Mouse (Mus musculus) adrenal gland, adult 2 months (tissue): Measurements from ENCODE around the gene Klc3. TPM values are rescaled to one million over a fixed set of nuclear protein-coding genes. Genes with fewer than 3 reads are reported as not detected.

Experiments
- DNase-seq: peaks from one replicate; pipeline ENCODE4 v3.0.0; 2021
- microRNA-seq, 2 experiments: library from miRNA; unstranded; fragments of <30 nt; microRNA quantifications; one replicate each; pipeline ENCODE4 v1.2.0; 2021
- polyA plus RNA-seq: library from polyadenylated mRNA; depleted of rRNA; stranded (reverse); fragments of >200 nt; gene quantifications from 2 replicates; pipeline ENCODE4 v1.2.3, GENCODE M21; 2012; rRNA removed
- total RNA-seq, 2 experiments: library from RNA; stranded (reverse); gene quantifications; 2 replicates each; pipeline ENCODE4 v1.2.3; 2021

Gene Klc3
- total and polyA plus RNA-seq, 3 experiments: 0.98 to 5.2 (median 1.3) TPM

DNA sequence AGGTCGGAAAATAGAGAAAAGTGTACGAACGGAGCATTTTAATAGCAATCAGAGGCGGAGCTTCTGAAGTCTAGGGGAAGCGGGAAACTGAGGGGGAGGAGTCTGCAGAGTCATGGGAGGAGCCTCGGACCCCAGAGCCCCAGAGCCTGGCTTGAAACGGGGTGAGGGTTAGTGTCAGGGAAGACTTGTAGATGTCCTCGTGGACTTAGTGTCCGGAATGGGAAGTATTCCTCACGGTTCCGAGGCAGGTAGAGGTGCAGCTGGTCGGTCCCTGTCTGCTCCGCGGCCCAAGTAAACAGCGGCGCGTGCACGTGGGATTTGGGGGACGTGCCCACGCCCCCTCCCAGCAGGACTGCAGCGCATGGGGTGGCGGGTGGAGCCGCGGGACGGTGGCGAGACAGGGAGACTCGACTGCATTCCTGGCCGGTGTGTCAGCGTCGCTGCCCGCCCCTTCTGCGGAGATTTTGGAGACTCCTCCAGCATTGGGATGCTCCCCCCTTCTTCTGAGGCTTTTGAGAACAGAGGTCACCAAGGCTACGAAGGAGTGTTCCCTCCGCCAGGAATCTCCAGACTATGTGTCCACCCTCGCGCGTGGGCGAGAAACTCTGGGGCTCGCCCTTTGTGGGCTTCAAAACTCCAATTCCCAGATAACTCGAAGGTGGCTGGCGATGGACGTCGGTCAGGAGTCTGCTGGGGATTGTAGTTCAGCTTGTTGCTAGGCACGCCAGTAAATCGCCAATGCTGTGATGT, 43.8 kb downstream of the Klc3 start:
- peak; percentile 89 for DNase-seq

DNA sequence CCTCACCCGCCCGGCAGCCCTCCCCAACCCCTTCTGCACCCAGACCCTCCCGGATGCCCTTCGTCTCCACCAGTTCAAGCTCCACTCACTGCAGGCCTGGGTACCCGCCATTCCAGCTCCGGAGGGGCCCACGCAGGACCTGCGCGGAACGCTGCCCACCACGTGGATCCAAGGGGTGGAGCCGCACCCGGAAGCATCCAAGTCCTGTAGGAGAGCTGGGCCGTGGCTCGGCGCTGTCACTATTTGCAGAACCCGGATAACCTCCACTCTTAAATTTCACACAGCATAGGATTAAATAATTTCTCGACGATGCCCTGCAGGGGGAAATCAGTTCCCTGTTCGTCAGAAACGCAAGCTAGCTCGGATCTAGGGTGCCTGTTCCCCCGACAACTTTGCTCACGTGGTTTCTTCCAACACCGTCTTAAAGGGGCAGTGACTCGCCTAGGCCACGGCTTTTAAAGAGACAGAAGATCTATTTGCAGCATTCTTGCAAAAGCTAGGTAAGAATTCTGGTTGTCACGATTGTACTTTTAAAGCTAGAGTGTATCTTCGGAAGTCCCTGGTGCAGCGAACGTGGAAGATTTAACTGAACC, 44.5 kb downstream of the Klc3 start, which contains the start of the genes Cd3eap and Ppp1r13l:
TSS of gene Cd3eap (minus strand) at position 185 of the 593 bp plus-strand sequence.
TSS of gene Ppp1r13l (plus strand) at position 451 of the 593 bp plus-strand sequence.
- DNase-seq: peak; percentile 90

GRCm38 (mm10) chr7:19358634-19359033, 45.3 kb downstream of the Klc3 start:
- no peak for DNase-seq

- DNase-seq: no peak
Observed at GRCm38 (mm10) chr7:19357381-19358375, 46.2 kb downstream of the Klc3 start.

- no peak for DNase-seq
Observed at GRCm38 (mm10) chr7:19356311-19356710, 47.6 kb downstream of the Klc3 start.

GRCm38 (mm10) chr7:19354991-19355390, 48.9 kb downstream of the Klc3 start:
- no peak for DNase-seq

DNA sequence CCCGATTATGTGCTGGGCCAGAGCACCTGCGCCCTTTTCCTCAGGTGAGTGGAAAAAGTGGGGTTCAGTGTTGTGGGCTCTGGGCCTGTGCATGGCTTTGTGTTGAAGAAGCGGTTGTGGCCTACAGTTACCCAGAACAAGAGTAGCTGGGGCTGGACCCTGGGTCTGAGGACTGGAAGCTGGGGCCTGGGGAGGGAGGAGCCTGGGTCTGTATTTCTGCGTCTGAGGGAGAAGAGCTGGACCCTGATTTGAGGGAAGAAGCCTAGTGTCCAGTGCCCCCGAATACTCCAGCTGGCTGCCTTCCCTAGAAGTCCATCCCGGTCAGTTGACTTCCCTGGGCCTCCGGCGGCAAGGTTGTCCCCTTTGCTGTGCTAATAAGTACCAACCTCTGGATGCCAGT, 53.7 kb downstream of the Klc3 start:
- DNase-seq: no peak

DNA sequence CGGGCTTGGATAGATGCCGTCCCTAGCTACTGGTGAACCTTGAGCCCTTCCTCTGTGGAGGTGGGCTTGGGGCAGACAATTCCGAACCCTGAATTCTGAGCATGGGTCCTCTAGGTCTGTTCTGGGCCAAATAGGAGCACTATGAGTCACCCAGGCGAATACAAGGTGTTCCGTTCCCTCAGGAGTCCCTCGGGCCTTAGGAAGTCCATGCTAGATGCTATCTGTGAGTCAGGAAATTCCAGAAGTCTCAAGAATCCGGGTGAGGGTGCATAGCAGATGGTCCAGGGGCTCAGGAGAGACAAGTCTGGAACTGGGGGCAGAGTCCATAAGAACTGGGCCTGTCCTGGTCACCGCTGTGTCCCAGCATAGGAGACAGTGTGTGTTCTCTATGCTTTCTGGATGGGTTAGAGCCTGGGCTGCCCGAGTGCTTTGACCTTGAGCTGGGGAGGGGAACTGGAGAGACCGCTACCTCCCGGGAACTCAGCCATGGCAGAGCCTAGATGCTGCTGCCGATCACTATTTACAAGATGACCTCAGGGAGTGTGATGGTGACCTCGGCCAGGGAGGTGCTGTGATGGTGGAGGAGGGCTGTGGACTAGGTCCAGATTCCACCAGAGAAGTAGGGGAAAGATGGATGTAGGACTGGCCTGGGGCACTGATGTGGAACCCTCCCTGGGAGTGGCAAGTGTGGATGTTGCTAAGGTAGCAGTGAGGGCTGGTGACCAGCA, 54.6 kb downstream of the Klc3 start:
- no peak for DNase-seq

DNA sequence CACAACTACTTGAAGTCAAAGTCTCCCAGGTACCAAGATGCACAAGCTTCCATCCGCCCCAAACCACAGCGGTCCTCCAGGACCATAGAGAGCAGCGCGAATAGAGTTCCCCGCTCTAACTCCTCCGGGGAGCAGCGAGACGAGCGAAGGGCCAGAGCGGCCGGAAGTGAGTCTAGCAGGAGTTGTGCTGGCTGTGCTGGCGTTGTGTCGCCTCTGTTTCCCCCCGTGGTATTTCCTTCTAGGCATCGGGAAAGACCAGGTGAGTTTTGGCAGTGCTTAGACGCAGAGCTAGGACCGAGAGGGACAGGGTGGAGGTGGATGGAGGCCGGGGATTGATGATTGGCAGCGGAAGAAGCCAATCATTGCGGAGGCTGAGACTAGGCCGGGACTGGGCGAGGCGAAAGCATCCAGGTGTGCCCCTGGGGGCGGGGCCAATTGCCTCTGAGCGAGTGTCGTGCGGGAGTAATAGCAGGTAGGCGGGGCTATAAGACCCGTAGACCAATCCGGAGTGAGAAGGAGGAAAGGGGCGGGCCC, 58.9 kb downstream of the Klc3 start:
- peak; percentile 95 for DNase-seq

Small RNA genes lying within 50 kb of the gene (microRNA-seq; reads per million reads assigned to microRNA genes)
- 0 reads per million in 2 experiments for gene Mir343

Other genes with a start within 250 kb of the Klc3 start
- gene Gipr, start 238.0 kb downstream of the Klc3 start, total RNA-seq: under 1 TPM; 0.41 to 0.58 TPM
- gene Gipr, start 238.0 kb downstream of the Klc3 start, polyA plus RNA-seq: 1.6 and 2.6 TPM in 2 replicates
- gene Eml2, start 227.7 kb downstream of the Klc3 start, total RNA-seq: 10 to 100 TPM; 34.7 to 69.4 TPM
- gene Eml2, start 227.7 kb downstream of the Klc3 start, polyA plus RNA-seq: 58.2 and 59.7 TPM in 2 replicates
- 10 to 100 TPM in 1 of 2 experiments, 1 to 10 TPM in 1; 6.4 to 11.8 TPM for gene Gpr4, start 191.6 kb downstream of the Klc3 start, total RNA-seq
- gene Gpr4, start 191.6 kb downstream of the Klc3 start, polyA plus RNA-seq: 20.4 and 23.8 TPM in 2 replicates
- 10 to 100 TPM; 31.2 to 43.5 TPM for gene Opa3, start 175.8 kb downstream of the Klc3 start, total RNA-seq
- gene Opa3, start 175.8 kb downstream of the Klc3 start, polyA plus RNA-seq: 30.2 and 32.3 TPM in 2 replicates
- gene Vasp, start 132.3 kb downstream of the Klc3 start, total RNA-seq: 10 to 100 TPM; 45.8 to 55.8 TPM
- 136 and 143 TPM in 2 replicates for gene Vasp, start 132.3 kb downstream of the Klc3 start, polyA plus RNA-seq
- gene Ppm1n, start 124.0 kb downstream of the Klc3 start, total RNA-seq: not detected
- gene Ppm1n, start 124.0 kb downstream of the Klc3 start, polyA plus RNA-seq: 0.09 and 0.68 TPM in 2 replicates
- gene Rtn2, start 121.5 kb downstream of the Klc3 start, total RNA-seq: 1 to 10 TPM; 4.2 to 7.4 TPM
- 14.6 and 19.4 TPM in 2 replicates for gene Rtn2, start 121.5 kb downstream of the Klc3 start, polyA plus RNA-seq
- gene Fosb, start 94.1 kb downstream of the Klc3 start, total RNA-seq: 10 to 100 TPM in 1 of 2 experiments, 1 to 10 TPM in 1; 5.8 to 34.5 TPM
- gene Fosb, start 94.1 kb downstream of the Klc3 start, polyA plus RNA-seq: 2.6 and 3.2 TPM in 2 replicates
- gene Ercc1, start 59.3 kb downstream of the Klc3 start, total RNA-seq: 10 to 100 TPM; 36.5 to 40.8 TPM
- 36.3 and 37.8 TPM in 2 replicates for gene Ercc1, start 59.3 kb downstream of the Klc3 start, polyA plus RNA-seq
- gene Cd3eap, start 44.6 kb downstream of the Klc3 start, total RNA-seq: 10 to 100 TPM; 13.2 to 13.3 TPM
- 12.3 and 21.5 TPM in 2 replicates for gene Cd3eap, start 44.6 kb downstream of the Klc3 start, polyA plus RNA-seq
- 1 to 10 TPM; 6.5 to 8.3 TPM for gene Ppp1r13l, start 44.4 kb downstream of the Klc3 start, total RNA-seq
- 16.9 and 20.2 TPM in 2 replicates for gene Ppp1r13l, start 44.4 kb downstream of the Klc3 start, polyA plus RNA-seq
- gene Ercc2, start 22.1 kb downstream of the Klc3 start, total RNA-seq: 10 to 100 TPM; 21.7 to 25.5 TPM
- gene Ercc2, start 22.1 kb downstream of the Klc3 start, polyA plus RNA-seq: 92.3 and 94.7 TPM in 2 replicates
- not detected for gene Ckm, start 672 bp upstream of the Klc3 start, total RNA-seq
- 0.84 and 1.0 TPM in 2 replicates for gene Ckm, start 672 bp upstream of the Klc3 start, polyA plus RNA-seq
- 10 to 100 TPM; 40.5 to 56.8 TPM for gene Mark4, start 54.7 kb upstream of the Klc3 start, total RNA-seq
- 71.6 and 79.0 TPM in 2 replicates for gene Mark4, start 54.7 kb upstream of the Klc3 start, polyA plus RNA-seq
- 10 to 100 TPM; 31.9 to 58.8 TPM for gene Exoc3l2, start 59.2 kb upstream of the Klc3 start, total RNA-seq
- 55.3 and 57.9 TPM in 2 replicates for gene Exoc3l2, start 59.2 kb upstream of the Klc3 start, polyA plus RNA-seq
- gene Bloc1s3, start 104.3 kb upstream of the Klc3 start, total RNA-seq: 10 to 100 TPM in 1 of 2 experiments, 1 to 10 TPM in 1; 9.8 to 13.2 TPM
- gene Bloc1s3, start 104.3 kb upstream of the Klc3 start, polyA plus RNA-seq: 31.9 and 37.2 TPM in 2 replicates
- 10 to 100 TPM; 70.2 to 81.4 TPM for gene Trappc6a, start 104.3 kb upstream of the Klc3 start, total RNA-seq
- 253 and 254 TPM in 2 replicates for gene Trappc6a, start 104.3 kb upstream of the Klc3 start, polyA plus RNA-seq
- gene Nkpd1, start 113.7 kb upstream of the Klc3 start, total RNA-seq: under 1 TPM in 1 of 2 experiments, not detected in 1; 0.14 TPM
- 0.38 and 0.64 TPM in 2 replicates for gene Nkpd1, start 113.7 kb upstream of the Klc3 start, polyA plus RNA-seq
- gene Ppp1r37, start 159.0 kb upstream of the Klc3 start, total RNA-seq: 10 to 100 TPM; 68.3 to 70.8 TPM
- gene Ppp1r37, start 159.0 kb upstream of the Klc3 start, polyA plus RNA-seq: 159 and 163 TPM in 2 replicates
- gene Zfp296, start 173.2 kb upstream of the Klc3 start, total RNA-seq: under 1 TPM; 0.69 to 0.98 TPM
- 3.1 and 3.4 TPM in 2 replicates for gene Zfp296, start 173.2 kb upstream of the Klc3 start, polyA plus RNA-seq
- gene Gemin7, start 173.5 kb upstream of the Klc3 start, total RNA-seq: 10 to 100 TPM; 83.8 to 84.2 TPM
- gene Gemin7, start 173.5 kb upstream of the Klc3 start, polyA plus RNA-seq: 177 and 183 TPM in 2 replicates
- gene Clasrp, start 200.4 kb upstream of the Klc3 start, total RNA-seq: 10 to 100 TPM; 34.4 to 37.3 TPM
- 280 and 380 TPM in 2 replicates for gene Clasrp, start 200.4 kb upstream of the Klc3 start, polyA plus RNA-seq
- 10 to 100 TPM; 26.5 to 33.9 TPM for gene Relb, start 225.3 kb upstream of the Klc3 start, total RNA-seq
- 79.2 and 85.8 TPM in 2 replicates for gene Relb, start 225.3 kb upstream of the Klc3 start, polyA plus RNA-seq